Mouse (Mus musculus) subcutaneous adipose tissue, adult 2 months (tissue): ENCODE data around the gene Agpat2. TPM values are rescaled to one million over a fixed set of nuclear protein-coding genes. Genes with fewer than 3 reads are reported as not detected.

Experiments
- polyA plus RNA-seq: library from polyadenylated mRNA; depleted of rRNA; stranded (reverse); fragments of >200 nt; gene quantifications from 2 replicates; pipeline ENCODE4 v1.2.3, GENCODE M21; 2012; ENCODE audit warnings: low replicate concordance; rRNA removed

Agpat2 gene
- 1,001 and 1,831 TPM in 2 replicates for polyA plus RNA-seq

GRCm38 (mm10) chr2:26603720-26604671 lies at the start of gene Agpat2:
Agpat2 (minus strand) TSS chr2:26604417.

GRCm38 (mm10) chr2:26627921-26628739 lies 23.9 kb upstream of the Agpat2 start, which contains the start of gene Fam69b:
Fam69b (plus strand) TSS chr2:26628457.

GRCm38 (mm10) chr2:26586294-26587043 lies 17.7 kb downstream of the Agpat2 start, which contains the start of gene Gm20532:
Gm20532 (plus strand) TSS chr2:26586639.

GRCm38 (mm10) chr2:26579714-26580113 lies 24.5 kb downstream of the Agpat2 start, which contains the start of gene Egfl7:
Egfl7 (plus strand) TSS chr2:26580014.

Other genes starting within 250 kb of the Agpat2 start
- 5.6 and 7.3 TPM in 2 replicates for gene Card9, start 243.5 kb downstream of the Agpat2 start, polyA plus RNA-seq
- 27.9 and 57.8 TPM in 2 replicates for gene Snapc4, start 223.8 kb downstream of the Agpat2 start, polyA plus RNA-seq
- 101 and 135 TPM in 2 replicates for gene Entr1, start 215.1 kb downstream of the Agpat2 start, polyA plus RNA-seq
- gene Pmpca, start 215.1 kb downstream of the Agpat2 start, polyA plus RNA-seq, result 53.8 and 54.1 TPM in 2 replicates
- 24.4 and 34.8 TPM in 2 replicates for gene Inpp5e, start 195.2 kb downstream of the Agpat2 start, polyA plus RNA-seq
- gene Sec16a, start 159.2 kb downstream of the Agpat2 start, polyA plus RNA-seq, result 64.2 and 91.7 TPM in 2 replicates
- 46.1 and 48.7 TPM in 2 replicates for gene Notch1, start 87.8 kb downstream of the Agpat2 start, polyA plus RNA-seq
- gene Egfl7, start 24.4 kb downstream of the Agpat2 start, polyA plus RNA-seq, result 452 and 898 TPM in 2 replicates
- gene Gm20532, start 17.8 kb downstream of the Agpat2 start, polyA plus RNA-seq, result not detected in 2 replicates
- 39.7 and 59.8 TPM in 2 replicates for gene Fam69b, start 24.0 kb upstream of the Agpat2 start, polyA plus RNA-seq
- not detected in 2 replicates for gene Lcn4, start 66.9 kb upstream of the Agpat2 start, polyA plus RNA-seq